In the genomic region with DNA sequence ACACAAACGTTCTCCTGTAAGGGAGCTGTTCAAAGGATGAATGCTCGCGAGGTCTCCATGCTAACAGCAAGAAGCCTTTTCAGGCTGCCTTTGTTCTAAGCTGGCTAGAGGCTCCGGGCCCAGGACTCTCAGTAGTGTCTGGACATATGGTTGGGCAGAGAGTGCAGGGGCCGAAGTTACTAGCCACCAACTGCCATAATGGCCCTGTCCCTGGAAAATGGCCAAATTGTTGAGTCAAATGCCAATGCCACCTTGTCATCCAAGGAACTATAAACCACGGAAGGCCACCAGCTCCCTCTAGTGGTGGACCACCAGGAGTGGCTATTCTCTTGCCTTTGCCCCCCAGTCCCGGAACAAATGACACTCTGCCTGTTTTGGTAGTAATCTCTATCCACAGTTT, we compare ENCODE assay signal across 9 mouse cellular contexts.
A peak's percentile ranks its signal among the peaks of the same experiment; 100 is the strongest.
DNase-seq lines count a peak whose midpoint lies in the region; ATAC-seq lines count a peak whose summit lies in the region.
"Had no signal": no experiment of that assay in that cellular context is flagged by ENCODE, and none has a peak within 500 bp of the region (broad histone marks: within the 10 kb centered on the region; RNA-seq: fewer than 3 reads in every experiment).

No protein-coding gene starts in this region.

- H3K4me3 ChIP-seq in kidney, embryonic 14.5 days (ENCODE audit: low read length), result no peak overlapping the region
- no peak overlapping the region for H3K4me3 ChIP-seq in hindbrain, embryonic 15.5 days
- no peak overlapping the region for H3K4me3 ChIP-seq in neural tube, embryonic 14.5 days (ENCODE audit: low read depth, low read length)
- H3K4me3 ChIP-seq: neural tube, embryonic 13.5 days had no signal

- H3K9me3 ChIP-seq in kidney, embryonic 14.5 days (ENCODE audit: control insufficient read depth, low read length), result no peaks in the 10 kb centered on the region
- H3K9me3 ChIP-seq in hindbrain, embryonic 15.5 days, result no peaks in the 10 kb centered on the region
- H3K9me3 ChIP-seq in neural tube, embryonic 14.5 days (ENCODE audit: control insufficient read depth, low read length), result no peaks in the 10 kb centered on the region

- H3K4me1 ChIP-seq in kidney, embryonic 14.5 days (ENCODE audit: control insufficient read depth, insufficient read depth, low read length), result no peaks in the 10 kb centered on the region
- H3K4me1 ChIP-seq in hindbrain, embryonic 15.5 days (replicated peaks), result no peaks in the 10 kb centered on the region
- no peaks in the 10 kb centered on the region for H3K4me1 ChIP-seq in neural tube, embryonic 14.5 days (ENCODE audit: control insufficient read depth, insufficient read depth, low read length)
- H3K4me1 ChIP-seq: neural tube, embryonic 13.5 days had no signal

- no peaks in the 10 kb centered on the region for H3K27me3 ChIP-seq in kidney, embryonic 14.5 days (ENCODE audit: control insufficient read depth, insufficient read depth, low read length)
- H3K27me3 ChIP-seq in hindbrain, embryonic 15.5 days, result no peaks in the 10 kb centered on the region
- no peaks in the 10 kb centered on the region for H3K27me3 ChIP-seq in neural tube, embryonic 14.5 days (ENCODE audit: control insufficient read depth, insufficient read depth, low read length)
- H3K27me3 ChIP-seq: neural tube, embryonic 13.5 days had no signal

- no peaks in the 10 kb centered on the region for H3K36me3 ChIP-seq in kidney, embryonic 14.5 days (ENCODE audit: control insufficient read depth, insufficient read depth, low read length)
- H3K36me3 ChIP-seq in hindbrain, embryonic 15.5 days, result no peaks in the 10 kb centered on the region
- H3K36me3 ChIP-seq in neural tube, embryonic 14.5 days (ENCODE audit: control insufficient read depth, insufficient read depth, low read length), result no peaks in the 10 kb centered on the region
- H3K36me3 ChIP-seq: neural tube, embryonic 13.5 days had no signal

- intact Hi-C loops in left cerebral cortex, postnatal 14 days (cut with DNase I), result loop anchor here (10.0 kb wide), 1 partner anchor 594 kb away; no protein-coding TSS in a partner anchor

- no peak overlapping the region for H3K27ac ChIP-seq in kidney, embryonic 14.5 days (ENCODE audit: low read depth, low read length)
- H3K27ac ChIP-seq in hindbrain, embryonic 15.5 days (replicated peaks), result 0 out of 2 replicates have a peak overlapping the region, but pooled peaks have one; percentile 25
- no peak overlapping the region for H3K27ac ChIP-seq in neural tube, embryonic 14.5 days (ENCODE audit: low read depth, low read length)
- H3K27ac ChIP-seq: neural tube, embryonic 13.5 days had no signal

- ATAC-seq in kidney, embryonic 14.5 days (ENCODE audit: low FRiP score, low TSS enrichment), result no peak
- ATAC-seq in hindbrain, embryonic 15.5 days (ENCODE audit: low FRiP score, low read depth), result peak; percentile 88
- peak; percentile 56; the same call in 1 of the 2 replicates for ATAC-seq in neural tube, embryonic 14.5 days (ENCODE audit: low read depth)

- no peak overlapping the region for H3K4me2 ChIP-seq in kidney, embryonic 14.5 days (replicated peaks; ENCODE audit: low read depth, low read length)
- H3K4me2 ChIP-seq in hindbrain, embryonic 15.5 days, result no peak overlapping the region
- H3K4me2 ChIP-seq in neural tube, embryonic 14.5 days (ENCODE audit: low read depth, low read length), result no peak overlapping the region
- H3K4me2 ChIP-seq: neural tube, embryonic 13.5 days had no signal

- 40% methylated on average over 7 of the region's 7 CpGs for WGBS in kidney, embryonic 14.5 days
- WGBS in hindbrain, embryonic 15.5 days, result 28% methylated on average over 7 of the region's 7 CpGs
- WGBS in neural tube, embryonic 14.5 days, result 27% methylated on average over 7 of the region's 7 CpGs

- peak; percentile 72 for DNase-seq in kidney, adult 18-20 months
- peak; percentile 90 for DNase-seq in adrenal gland, postnatal 14 days
- peak; percentile 57 for DNase-seq in embryo, embryonic 11 days
- peak; percentile 73 to 77 for DNase-seq in left cerebral cortex, postnatal 14 days (ENCODE audit: low spot score in 2 of 2)
- DNase-seq in thymus, postnatal 4 days, result peak; percentile 78

- no peak overlapping the region for H3K9ac ChIP-seq in kidney, embryonic 14.5 days (ENCODE audit: low read depth, low read length)
- no peak overlapping the region for H3K9ac ChIP-seq in hindbrain, embryonic 15.5 days
- H3K9ac ChIP-seq in neural tube, embryonic 14.5 days (replicated peaks; ENCODE audit: low read depth, low read length), result no peak overlapping the region
- H3K9ac ChIP-seq: neural tube, embryonic 13.5 days had no signal
